In genomic region chr4:152553582-152554285, GRCm38 (mm10) we compare ENCODE assay signal across 26 mouse cellular contexts.
A peak's percentile ranks its signal among the peaks of the same experiment; 100 is the strongest.
DNase-seq lines count a peak whose midpoint lies in the region; ATAC-seq and TF ChIP-seq lines count a peak whose summit lies in the region.
"Had no signal": no experiment of that assay in that cellular context is flagged by ENCODE, and none has a peak within 500 bp of the region (broad histone marks: within the 10 kb centered on the region; RNA-seq: fewer than 3 reads in every experiment).

No protein-coding gene starts in this region.

- 0 out of 2 replicates have a peak overlapping the region, but pooled peaks have one; percentile 1 for H3K9ac ChIP-seq in limb, embryonic 13.5 days
- no peak overlapping the region for H3K9ac ChIP-seq in stomach, postnatal 0 days (ENCODE audit: low read length)
- H3K9ac ChIP-seq: forebrain, postnatal 0 days; heart, embryonic 15.5 days; hindbrain, embryonic 15.5 days; intestine, embryonic 15.5 days; kidney, embryonic 15.5 days; liver, embryonic 13.5 days; midbrain, embryonic 15.5 days; neural tube, embryonic 13.5 days had no signal

- H3K27me3 ChIP-seq in limb, embryonic 13.5 days = no peaks in the 10 kb centered on the region
- peaks cover 6% of the 10 kb centered on the region; the same call in 1 of the 2 replicates for H3K27me3 ChIP-seq in limb, embryonic 10.5 days (ENCODE audit: low read depth, poor library complexity, severe bottlenecking)
- H3K27me3 ChIP-seq in stomach, postnatal 0 days (ENCODE audit: control insufficient read depth, insufficient read depth, low read length) = no peaks in the 10 kb centered on the region
- H3K27me3 ChIP-seq: CH12.LX; hindbrain, embryonic 15.5 days; intestine, embryonic 15.5 days; kidney, embryonic 15.5 days; liver, embryonic 13.5 days; midbrain, embryonic 15.5 days; neural tube, embryonic 13.5 days had no signal

- 92% methylated on average over 8 of the region's 8 CpGs for WGBS in limb, embryonic 13.5 days
- 93% methylated on average over 8 of the region's 8 CpGs for WGBS in limb, embryonic 10.5 days
- WGBS in stomach, postnatal 0 days = 88% methylated on average over 8 of the region's 8 CpGs

- no peak overlapping the region for H3K4me3 ChIP-seq in limb, embryonic 13.5 days
- H3K4me3 ChIP-seq in limb, embryonic 10.5 days = no peak overlapping the region
- H3K4me3 ChIP-seq in stomach, postnatal 0 days (ENCODE audit: low read depth, low read length) = no peak overlapping the region
- H3K4me3 ChIP-seq: forebrain, embryonic 10.5 days; heart, embryonic 15.5 days; hindbrain, embryonic 15.5 days; intestine, embryonic 15.5 days; kidney, embryonic 15.5 days; liver, embryonic 13.5 days; midbrain, embryonic 15.5 days; myocyte; neural tube, embryonic 13.5 days had no signal

- H3K36me3 ChIP-seq in limb, embryonic 13.5 days = no peaks in the 10 kb centered on the region
- H3K36me3 ChIP-seq in limb, embryonic 10.5 days = no peaks in the 10 kb centered on the region
- H3K36me3 ChIP-seq in stomach, postnatal 0 days (ENCODE audit: control insufficient read depth, insufficient read depth, low read length) = no peaks in the 10 kb centered on the region
- H3K36me3 ChIP-seq: heart, embryonic 15.5 days; hindbrain, embryonic 15.5 days; intestine, embryonic 15.5 days; kidney, embryonic 15.5 days; liver, embryonic 13.5 days; midbrain, embryonic 15.5 days had no signal

- no peak for DNase-seq in limb, embryonic 10.5 days (ENCODE audit: low spot score)
- DNase-seq in cerebellum, adult 11 months = peak; percentile 53
- peak; percentile 76 for DNase-seq in cerebellum, adult 9-10 months
- no peak for DNase-seq in gastrocnemius, postnatal 4 days (ENCODE audit: low spot score in 2 of 2)
- no peak for DNase-seq in stomach, postnatal 0 days (ENCODE audit: low spot score)
- DNase-seq in adrenal gland, adult 8-10 months = no peak
- DNase-seq: adrenal gland, postnatal 10 days; B cell, adult 2 months; forebrain, postnatal 0 days; kidney, postnatal 36 days; liver, embryonic 13.5 days; lung, adult 2 months; retina, postnatal 1 day; right cerebral cortex, postnatal 25 days; spleen, adult 18-20 months had no signal

- no peak for TF ChIP-seq EP300 in stomach, postnatal 0 days (optimal IDR thresholded peaks at IDR 0.05)

- no peak overlapping the region for H3K27ac ChIP-seq in limb, embryonic 13.5 days
- H3K27ac ChIP-seq in limb, embryonic 10.5 days = no peak overlapping the region
- no peak overlapping the region for H3K27ac ChIP-seq in stomach, postnatal 0 days (replicated peaks)
- H3K27ac ChIP-seq: heart, embryonic 15.5 days; hindbrain, embryonic 15.5 days; intestine, embryonic 15.5 days; kidney, embryonic 15.5 days; liver, embryonic 13.5 days; midbrain, embryonic 15.5 days had no signal

- no peak for ATAC-seq in limb, embryonic 13.5 days (ENCODE audit: low FRiP score, low read depth)
- ATAC-seq in stomach, postnatal 0 days (ENCODE audit: low FRiP score, low TSS enrichment) = no peak
- ATAC-seq: activated CD4-positive, CD25-positive, alpha-beta regulatory T cell, adult 4 months; forebrain, postnatal 0 days; intestine, embryonic 15.5 days; midbrain, embryonic 15.5 days had no signal

- no peak for TF ChIP-seq CTCF in stomach, postnatal 0 days (IDR thresholded peaks at IDR 0.05; ENCODE audit: low read depth)

- no peak overlapping the region for H3K4me2 ChIP-seq in limb, embryonic 13.5 days (replicated peaks)
- no peak overlapping the region for H3K4me2 ChIP-seq in stomach, postnatal 0 days (replicated peaks; ENCODE audit: low read depth)
- H3K4me2 ChIP-seq: heart, embryonic 15.5 days; hindbrain, embryonic 15.5 days; intestine, embryonic 15.5 days; kidney, embryonic 15.5 days; liver, embryonic 13.5 days; midbrain, embryonic 15.5 days; neural tube, embryonic 13.5 days had no signal

- peaks cover 11% of the 10 kb centered on the region for H3K4me1 ChIP-seq in limb, embryonic 13.5 days
- H3K4me1 ChIP-seq in limb, embryonic 10.5 days = peaks cover 20% of the 10 kb centered on the region
- H3K4me1 ChIP-seq in stomach, postnatal 0 days (replicated peaks; ENCODE audit: control insufficient read depth, insufficient read depth) = no peaks in the 10 kb centered on the region

- H3K9me3 ChIP-seq in limb, embryonic 13.5 days = no peaks in the 10 kb centered on the region
- H3K9me3 ChIP-seq in limb, embryonic 10.5 days (replicated peaks) = no peaks in the 10 kb centered on the region
- H3K9me3 ChIP-seq in stomach, postnatal 0 days (ENCODE audit: control insufficient read depth, low read length) = no peaks in the 10 kb centered on the region
- H3K9me3 ChIP-seq: forebrain, embryonic 10.5 days; heart, embryonic 15.5 days; hindbrain, embryonic 15.5 days; intestine, embryonic 15.5 days; kidney, embryonic 15.5 days; liver, embryonic 13.5 days; midbrain, embryonic 15.5 days; neural tube, embryonic 13.5 days had no signal

Comparison
In these comparisons a context has a peak if more than half of its experiments do, and no peak if none do; other contexts are left out.
1. DNase-seq: peak in cerebellum, adult 11 months (single experiment) and cerebellum, adult 9-10 months (single experiment); none in limb, embryonic 10.5 days (single experiment), gastrocnemius, postnatal 4 days (0 of 2), stomach, postnatal 0 days (single experiment) and adrenal gland, adult 8-10 months (single experiment).